In genomic region chr17:83744231-83744824, GRCm38 (mm10) we compare ENCODE assay signal across 26 mouse cellular contexts. TPM values are rescaled to one million over a fixed set of nuclear protein-coding genes. Genes with fewer than 3 reads are reported as not detected.
DNase-seq lines count a peak whose midpoint lies in the region; ATAC-seq and TF ChIP-seq lines count a peak whose summit lies in the region.
"Had no signal": no experiment of that assay in that cellular context is flagged by ENCODE, and none has a peak within 500 bp of the region (broad histone marks: within the 10 kb centered on the region; RNA-seq: fewer than 3 reads in every experiment).

No protein-coding gene starts in this region.

- no peak overlapping the region for H3K4me3 ChIP-seq in forebrain, embryonic 11.5 days (ENCODE audit: low read depth, low read length)
- H3K4me3 ChIP-seq in forebrain, embryonic 13.5 days = no peak overlapping the region
- H3K4me3 ChIP-seq in lung, postnatal 0 days (ENCODE audit: low read depth, low read length) = no peak overlapping the region
- no peak overlapping the region for H3K4me3 ChIP-seq in intestine, embryonic 15.5 days (replicated peaks)
- no peak overlapping the region for H3K4me3 ChIP-seq in stomach, postnatal 0 days (ENCODE audit: low read depth, low read length)
- H3K4me3 ChIP-seq: embryonic facial prominence, embryonic 10.5 days; embryonic facial prominence, embryonic 13.5 days; erythroblast, embryonic 14.5 days; gastrocnemius, adult 2 months; hindbrain, embryonic 12.5 days; hindbrain, embryonic 15.5 days had no signal

- intact Hi-C loops in left cerebral cortex, postnatal 10 days (cut with DNase I) = no loop called here

- H3K27me3 ChIP-seq in forebrain, embryonic 11.5 days (ENCODE audit: control insufficient read depth, insufficient read depth, low read length) = no peaks in the 10 kb centered on the region
- no peaks in the 10 kb centered on the region for H3K27me3 ChIP-seq in forebrain, embryonic 13.5 days
- no peaks in the 10 kb centered on the region for H3K27me3 ChIP-seq in lung, postnatal 0 days (replicated peaks; ENCODE audit: insufficient read depth, low read length)
- no peaks in the 10 kb centered on the region for H3K27me3 ChIP-seq in intestine, embryonic 15.5 days (replicated peaks)
- H3K27me3 ChIP-seq in stomach, postnatal 0 days (ENCODE audit: control insufficient read depth, insufficient read depth, low read length) = no peaks in the 10 kb centered on the region
- H3K27me3 ChIP-seq: embryonic facial prominence, embryonic 13.5 days; hindbrain, embryonic 12.5 days; hindbrain, embryonic 15.5 days had no signal

- WGBS in forebrain, embryonic 11.5 days = 97% methylated on average over 11 of the region's 11 CpGs
- WGBS in forebrain, embryonic 13.5 days = 97% methylated on average over 11 of the region's 11 CpGs
- 80% methylated on average over 11 of the region's 11 CpGs for WGBS in lung, postnatal 0 days
- 92% methylated on average over 11 of the region's 11 CpGs for WGBS in intestine, embryonic 15.5 days
- 92% methylated on average over 11 of the region's 11 CpGs for WGBS in stomach, postnatal 0 days

- no peaks in the 10 kb centered on the region for H3K4me1 ChIP-seq in forebrain, embryonic 11.5 days (replicated peaks; ENCODE audit: control insufficient read depth, insufficient read depth, low read length)
- peaks cover 21% of the 10 kb centered on the region for H3K4me1 ChIP-seq in forebrain, embryonic 13.5 days
- no peaks in the 10 kb centered on the region for H3K4me1 ChIP-seq in lung, postnatal 0 days (ENCODE audit: insufficient read depth, low read depth, low read length)
- no peaks in the 10 kb centered on the region for H3K4me1 ChIP-seq in intestine, embryonic 15.5 days (replicated peaks)
- peaks cover 2% of the 10 kb centered on the region; the same call in 1 of the 2 replicates for H3K4me1 ChIP-seq in stomach, postnatal 0 days (replicated peaks; ENCODE audit: control insufficient read depth, insufficient read depth)
- H3K4me1 ChIP-seq: embryonic facial prominence, embryonic 10.5 days; embryonic facial prominence, embryonic 13.5 days; hindbrain, embryonic 12.5 days had no signal

- no peak overlapping the region for H3K9ac ChIP-seq in forebrain, embryonic 11.5 days (ENCODE audit: low read length)
- H3K9ac ChIP-seq in forebrain, embryonic 13.5 days = no peak overlapping the region
- H3K9ac ChIP-seq in lung, postnatal 0 days (replicated peaks; ENCODE audit: low read depth) = no peak overlapping the region
- H3K9ac ChIP-seq in intestine, embryonic 15.5 days = no peak overlapping the region
- H3K9ac ChIP-seq in stomach, postnatal 0 days (ENCODE audit: low read length) = no peak overlapping the region
- H3K9ac ChIP-seq: embryonic facial prominence, embryonic 13.5 days; forebrain, postnatal 0 days; hindbrain, embryonic 12.5 days; hindbrain, embryonic 15.5 days had no signal

- no peak for ATAC-seq in forebrain, embryonic 11.5 days (replicated peaks; ENCODE audit: low FRiP score)
- ATAC-seq in forebrain, embryonic 13.5 days = no peak
- peak; percentile 62; the same call in 1 of the 2 replicates for ATAC-seq in lung, postnatal 0 days
- ATAC-seq in intestine, embryonic 15.5 days = peak; percentile 73
- peak; percentile 73 for ATAC-seq in stomach, postnatal 0 days (ENCODE audit: low FRiP score, low TSS enrichment)
- ATAC-seq: forebrain, embryonic 14.5 days; forebrain, postnatal 0 days had no signal

- peak; percentile 16 for DNase-seq in forebrain, embryonic 11.5 days (ENCODE audit: low spot score)
- DNase-seq in lung, postnatal 0 days (ENCODE audit: low spot score) = peak; percentile 18
- DNase-seq in lung, postnatal 4 days = no peak
- DNase-seq in stomach, postnatal 0 days (ENCODE audit: low spot score) = no peak
- no peak for DNase-seq in right cerebral cortex, adult 18-20 months
- no peak for DNase-seq in left cerebral cortex, postnatal 10 days (ENCODE audit: extremely low spot score in 1 of 2, low spot score in 2 of 2)
- DNase-seq: adrenal gland, adult 2 months; adrenal gland, postnatal 14 days; cerebellum, adult 11 months; cerebellum, adult 2 months; cerebellum, adult 9-11 months; cerebellum, postnatal 25 days; embryo, embryonic 11 days; forebrain, postnatal 0 days; gastrocnemius, adult 2 months; gastrocnemius, postnatal 14 days; heart, adult 11 months had no signal

- H3K9me3 ChIP-seq in forebrain, embryonic 11.5 days (ENCODE audit: control insufficient read depth, low read length) = no peaks in the 10 kb centered on the region; the same call in 1 of the 2 replicates
- peaks cover 13% of the 10 kb centered on the region; the same call in 1 of the 2 replicates for H3K9me3 ChIP-seq in forebrain, embryonic 13.5 days (replicated peaks)
- H3K9me3 ChIP-seq in lung, postnatal 0 days (ENCODE audit: low read length) = 0 out of 2 replicates have a peak, but pooled peaks cover 3% of the 10 kb centered on the region
- H3K9me3 ChIP-seq in intestine, embryonic 15.5 days = no peaks in the 10 kb centered on the region
- H3K9me3 ChIP-seq in stomach, postnatal 0 days (ENCODE audit: control insufficient read depth, low read length) = no peaks in the 10 kb centered on the region
- H3K9me3 ChIP-seq: hindbrain, embryonic 15.5 days had no signal

- no peak for TF ChIP-seq EP300 in lung, postnatal 0 days (IDR thresholded peaks at IDR 0.05)
- no peak for TF ChIP-seq EP300 in stomach, postnatal 0 days (optimal IDR thresholded peaks at IDR 0.05)

- H3K36me3 ChIP-seq in forebrain, embryonic 11.5 days (ENCODE audit: control insufficient read depth, insufficient read depth, low read length) = no peaks in the 10 kb centered on the region; the same call in 1 of the 2 replicates
- H3K36me3 ChIP-seq in forebrain, embryonic 13.5 days (ENCODE audit: poor library complexity, severe bottlenecking) = peaks cover 11% of the 10 kb centered on the region
- no peaks in the 10 kb centered on the region for H3K36me3 ChIP-seq in lung, postnatal 0 days (ENCODE audit: insufficient read depth, low read length)
- peaks cover 8% of the 10 kb centered on the region; the same call in 1 of the 2 replicates for H3K36me3 ChIP-seq in intestine, embryonic 15.5 days
- H3K36me3 ChIP-seq in stomach, postnatal 0 days (ENCODE audit: control insufficient read depth, insufficient read depth, low read length) = peaks cover 4% of the 10 kb centered on the region; the same call in 1 of the 2 replicates

- no peak for TF ChIP-seq CTCF in lung, postnatal 0 days (IDR thresholded peaks at IDR 0.05)
- TF ChIP-seq CTCF in stomach, postnatal 0 days (IDR thresholded peaks at IDR 0.05; ENCODE audit: low read depth) = no peak

- no peak overlapping the region for H3K27ac ChIP-seq in forebrain, embryonic 11.5 days (ENCODE audit: low read depth, low read length)
- H3K27ac ChIP-seq in forebrain, embryonic 13.5 days = no peak overlapping the region
- H3K27ac ChIP-seq in lung, postnatal 0 days (ENCODE audit: low read length) = no peak overlapping the region
- H3K27ac ChIP-seq in intestine, embryonic 15.5 days = no peak overlapping the region
- H3K27ac ChIP-seq in stomach, postnatal 0 days (replicated peaks) = no peak overlapping the region
- H3K27ac ChIP-seq: embryonic facial prominence, embryonic 10.5 days; embryonic facial prominence, embryonic 13.5 days; gastrocnemius, adult 2 months; hindbrain, embryonic 12.5 days; hindbrain, embryonic 15.5 days had no signal

- no peak overlapping the region for H3K4me2 ChIP-seq in forebrain, embryonic 11.5 days (ENCODE audit: low read depth, low read length, severe bottlenecking)
- no peak overlapping the region for H3K4me2 ChIP-seq in forebrain, embryonic 13.5 days
- H3K4me2 ChIP-seq in lung, postnatal 0 days (replicated peaks; ENCODE audit: low read depth, low read length) = no peak overlapping the region
- H3K4me2 ChIP-seq in intestine, embryonic 15.5 days (replicated peaks) = no peak overlapping the region
- H3K4me2 ChIP-seq in stomach, postnatal 0 days (replicated peaks; ENCODE audit: low read depth) = no peak overlapping the region
- H3K4me2 ChIP-seq: embryonic facial prominence, embryonic 13.5 days; heart, embryonic 11.5 days; hindbrain, embryonic 12.5 days; hindbrain, embryonic 15.5 days had no signal

RNA-seq across cellular contexts. Expression of gene Mta3, which starts 38.4 kb away (rescaled TPM):
- polyA plus RNA-seq in forebrain, embryonic 11.5 days (2014; fragmentation: Nextera tagmentation; extraction: Ambion mirVana) = 32.9 and 38.4 TPM in 2 replicates
- 28.7 and 30.6 TPM in 2 replicates for polyA plus RNA-seq in forebrain, embryonic 13.5 days (2015; fragmentation: Nextera tagmentation; extraction: Ambion mirVana)
- polyA plus RNA-seq in lung, postnatal 0 days (2015; fragmentation: Nextera tagmentation; extraction: Ambion mirVana) = 32.0 and 40.0 TPM in 2 replicates
- polyA plus RNA-seq in intestine, embryonic 15.5 days (2015; fragmentation: Nextera tagmentation; extraction: Ambion mirVana) = 40.0 and 42.5 TPM in 2 replicates
- 44.2 and 47.6 TPM in 2 replicates for polyA plus RNA-seq in stomach, postnatal 0 days (2015; fragmentation: Nextera tagmentation; extraction: Ambion mirVana)
- 10 to 100 TPM; 57.6 to 65.6 TPM for total RNA-seq in left cerebral cortex, postnatal 10 days (2021)

Comparison
In these comparisons a context has a peak if more than half of its experiments do, and no peak if none do; other contexts are left out.
1. DNase-seq: peak in forebrain, embryonic 11.5 days (single experiment) and lung, postnatal 0 days (single experiment); none in lung, postnatal 4 days (0 of 2), stomach, postnatal 0 days (single experiment), right cerebral cortex, adult 18-20 months (single experiment) and left cerebral cortex, postnatal 10 days (0 of 2).
2. ATAC-seq: peak in lung, postnatal 0 days (single experiment), intestine, embryonic 15.5 days (single experiment) and stomach, postnatal 0 days (single experiment); none in forebrain, embryonic 11.5 days (single experiment) and forebrain, embryonic 13.5 days (single experiment).